Mouse (Mus musculus): ENCODE results near the gene Gm45213. TPM values are rescaled to one million over a fixed set of nuclear protein-coding genes. Genes with fewer than 3 reads are reported as not detected.

Gm45213 gene
- polyA plus RNA-seq, 1 experiment from 2014 or later, result not detected

DNA sequence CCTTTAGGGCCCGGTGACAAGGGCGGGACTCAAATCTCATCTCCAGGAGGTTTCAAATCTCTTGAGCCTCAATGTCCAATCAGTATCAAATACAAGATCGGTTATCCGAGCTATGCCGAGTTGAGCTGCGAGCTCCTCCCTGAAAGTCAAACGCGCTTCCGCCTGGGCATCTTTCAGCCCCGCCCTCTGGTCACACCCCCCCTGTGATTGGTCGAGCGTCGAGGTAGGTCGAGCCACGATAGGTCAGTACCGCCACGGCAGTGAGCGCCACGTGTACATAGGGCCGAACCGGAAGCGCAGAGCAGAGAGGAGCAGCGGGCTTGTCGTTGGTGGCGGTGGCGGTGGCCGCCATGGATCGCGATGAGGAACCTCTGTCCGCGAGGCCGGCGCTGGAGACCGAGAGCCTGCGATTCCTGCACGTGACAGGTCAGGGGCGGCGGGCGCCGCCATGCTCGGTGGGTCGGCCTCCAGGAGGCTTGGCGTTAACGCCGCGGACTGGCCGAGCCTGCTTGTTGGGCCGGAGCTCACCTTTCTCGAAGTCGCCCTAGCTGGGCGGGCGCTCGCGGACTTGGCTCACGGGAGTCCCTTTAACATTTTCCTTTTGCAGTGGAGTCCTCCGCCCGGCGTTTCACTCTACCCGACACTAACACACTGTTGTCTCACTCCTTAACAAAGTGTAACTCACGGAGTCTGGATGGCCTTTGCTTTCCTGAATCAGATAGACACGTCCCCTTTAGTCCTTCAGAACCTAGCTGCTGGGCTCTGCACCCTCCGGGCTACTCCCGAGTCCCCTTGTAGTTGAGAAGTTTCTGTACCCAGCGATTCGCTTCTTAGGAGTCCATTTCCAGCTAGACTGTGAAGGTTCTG lies 36.2 kb downstream of the Gm45213 start, which contains the start of gene Selenos:
Gene Selenos, plus strand, starts transcription at position 286 of the 867 bp plus-strand sequence.
- no peaks in the 10 kb centered on the region for H3K9me3 ChIP-seq (ENCODE audit: control insufficient read depth, low read length)
- peak within 1 kb of the TSS; percentile 84 for H3K4me2 ChIP-seq (ENCODE audit: low read depth, low read length)
- peak; percentile 100 for ATAC-seq
- H3K4me3 ChIP-seq (ENCODE audit: low read length), result peak within 1 kb of the TSS; percentile 82
- no peaks in the 10 kb centered on the region for H3K27me3 ChIP-seq (replicated peaks; ENCODE audit: control insufficient read depth, insufficient read depth, low read length)
- peak within 1 kb of the TSS; percentile 89 for H3K9ac ChIP-seq (ENCODE audit: low read depth, low read length)
- H3K36me3 ChIP-seq (ENCODE audit: control insufficient read depth, insufficient read depth, low read length), result peaks cover 19% of the 10 kb centered on the region; the same call in 1 of the 2 replicates
- H3K27ac ChIP-seq (ENCODE audit: low read length), result peak within 1 kb of the TSS; percentile 79
- WGBS, result under 1% methylated on average over 65 of the region's 65 CpGs
- H3K4me1 ChIP-seq (ENCODE audit: control insufficient read depth, insufficient read depth, low read length), result peaks cover 12% of the 10 kb centered on the region

DNA sequence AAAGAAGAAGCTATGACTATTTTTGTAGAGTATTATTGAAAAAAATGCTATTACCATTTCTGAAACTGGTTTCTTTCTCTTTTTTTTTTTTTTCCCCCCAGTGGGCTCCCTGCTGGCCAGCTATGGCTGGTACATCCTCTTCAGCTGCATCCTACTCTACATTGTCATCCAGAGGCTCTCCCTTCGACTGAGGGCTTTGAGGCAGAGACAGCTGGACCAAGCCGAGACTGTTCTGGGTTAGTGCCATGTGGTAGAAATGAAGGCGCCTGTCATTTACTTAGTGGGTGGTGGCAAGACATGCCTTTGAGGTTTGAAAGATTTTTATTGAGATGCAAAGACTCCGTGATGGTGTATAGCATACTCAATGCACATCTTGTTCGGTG lies 36.8 kb downstream of the Gm45213 start:
- H3K36me3 ChIP-seq (ENCODE audit: control insufficient read depth, insufficient read depth, low read length), result peaks cover 14% of the 10 kb centered on the region; the same call in 1 of the 2 replicates
- H3K4me1 ChIP-seq (ENCODE audit: control insufficient read depth, insufficient read depth, low read length), result peaks cover 12% of the 10 kb centered on the region
- no peaks in the 10 kb centered on the region for H3K27me3 ChIP-seq (replicated peaks; ENCODE audit: control insufficient read depth, insufficient read depth, low read length)
- no peak for ATAC-seq
- no peak overlapping the region; the same call in 1 of the 2 replicates for H3K27ac ChIP-seq (ENCODE audit: low read length)
- H3K4me2 ChIP-seq (ENCODE audit: low read depth, low read length), result peak overlapping the region; percentile 84
- H3K9ac ChIP-seq (ENCODE audit: low read depth, low read length), result peak overlapping the region; percentile 89
- H3K9me3 ChIP-seq (ENCODE audit: control insufficient read depth, low read length), result no peaks in the 10 kb centered on the region
- WGBS, result 41% methylated on average over 5 of the region's 5 CpGs
- H3K4me3 ChIP-seq (ENCODE audit: low read length), result peak overlapping the region; percentile 82

DNA sequence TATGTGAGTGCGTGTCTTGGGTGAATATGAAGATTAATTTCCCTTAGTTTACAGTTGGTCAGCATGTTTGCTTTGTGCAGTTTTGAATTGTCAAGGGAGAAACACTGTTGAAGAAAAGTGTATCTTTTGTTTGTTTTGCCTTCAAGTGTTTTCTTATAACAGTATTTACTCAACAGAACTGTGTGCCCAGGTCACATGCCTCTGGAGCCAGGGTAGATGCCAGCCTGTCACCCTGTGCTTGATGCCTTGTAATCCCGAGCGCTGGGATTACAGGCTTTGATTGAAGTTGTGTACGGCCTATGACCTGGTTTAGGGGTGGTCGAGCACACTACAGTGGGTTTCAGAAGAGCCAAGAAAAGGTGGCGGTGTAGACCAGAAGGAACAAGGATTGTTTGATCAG lies 40.4 kb downstream of the Gm45213 start:
- H3K27me3 ChIP-seq (replicated peaks; ENCODE audit: control insufficient read depth, insufficient read depth, low read length), result no peaks in the 10 kb centered on the region
- H3K4me3 ChIP-seq (ENCODE audit: low read length), result no peak overlapping the region
- no peak overlapping the region for H3K4me2 ChIP-seq (ENCODE audit: low read depth, low read length)
- no peak for ATAC-seq
- 88% methylated on average over 6 of the region's 6 CpGs for WGBS
- no peaks in the 10 kb centered on the region for H3K9me3 ChIP-seq (ENCODE audit: control insufficient read depth, low read length)
- no peak overlapping the region for H3K27ac ChIP-seq (ENCODE audit: low read length)
- peaks cover 7% of the 10 kb centered on the region; the same call in 1 of the 2 replicates for H3K4me1 ChIP-seq (ENCODE audit: control insufficient read depth, insufficient read depth, low read length)
- no peak overlapping the region for H3K9ac ChIP-seq (ENCODE audit: low read depth, low read length)
- peaks cover 24% of the 10 kb centered on the region for H3K36me3 ChIP-seq (ENCODE audit: control insufficient read depth, insufficient read depth, low read length)

DNA sequence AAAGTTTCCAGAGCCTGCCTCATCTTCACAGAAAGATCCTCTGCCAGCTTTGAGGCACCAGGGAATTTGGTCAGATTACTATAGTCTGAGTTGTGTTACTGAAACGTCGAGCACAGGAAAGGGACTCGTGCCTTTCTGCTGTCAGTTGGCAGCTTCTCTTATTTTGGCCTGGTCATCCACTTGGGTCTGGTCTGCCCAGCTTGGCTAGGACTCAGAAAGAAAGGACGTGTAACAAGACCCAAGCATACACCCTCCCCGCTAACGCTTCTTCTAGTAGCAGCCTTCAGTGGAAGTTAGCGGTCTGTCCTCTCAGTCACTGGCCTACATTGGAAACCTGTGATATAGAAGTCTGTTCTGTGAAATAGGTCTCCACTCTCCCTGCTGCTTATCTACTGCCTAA lies 41.1 kb downstream of the Gm45213 start:
- Histone ChIP-seq H3K4me2 (ENCODE audit: low read depth, low read length) (no peak overlapping the region), H3K27ac (ENCODE audit: low read length) (no peak overlapping the region), H3K9me3 (ENCODE audit: control insufficient read depth, low read length) (no peaks in the 10 kb centered on the region), H3K36me3 (ENCODE audit: control insufficient read depth, insufficient read depth, low read length) (peaks cover 25% of the 10 kb centered on the region), H3K27me3 (replicated peaks; ENCODE audit: control insufficient read depth, insufficient read depth, low read length) (no peaks in the 10 kb centered on the region), H3K9ac (ENCODE audit: low read depth, low read length) (no peak overlapping the region), H3K4me1 (ENCODE audit: control insufficient read depth, insufficient read depth, low read length) (peaks cover 7% of the 10 kb centered on the region; the same call in 1 of the 2 replicates), H3K4me3 (ENCODE audit: low read length) (no peak overlapping the region)
- no peak for ATAC-seq
- WGBS, result 82% methylated on average over 7 of the region's 7 CpGs

DNA sequence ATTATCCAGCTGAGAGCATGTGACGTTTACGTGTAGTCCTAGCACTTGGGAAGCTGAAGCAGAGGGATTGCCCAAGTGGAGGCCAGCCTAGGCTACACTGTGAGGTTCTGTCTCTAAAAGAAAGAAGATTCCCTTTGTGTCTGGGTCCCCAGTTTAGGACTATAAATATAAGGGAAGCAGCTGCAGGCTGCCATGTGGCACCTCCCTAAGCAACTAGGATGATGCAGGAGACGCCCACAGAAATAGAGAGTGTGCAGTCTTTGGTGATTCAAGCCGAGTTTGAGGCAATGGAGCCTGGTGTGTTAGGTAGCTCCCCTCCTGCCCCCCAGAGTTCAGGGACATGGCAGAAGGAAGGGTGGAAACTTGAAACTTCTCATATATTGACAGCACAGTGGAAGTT lies 44.2 kb downstream of the Gm45213 start:
- Histone ChIP-seq H3K4me3 (ENCODE audit: low read length) (no peak overlapping the region), H3K9me3 (ENCODE audit: control insufficient read depth, low read length) (no peaks in the 10 kb centered on the region), H3K9ac (ENCODE audit: low read depth, low read length) (no peak overlapping the region), H3K4me2 (ENCODE audit: low read depth, low read length) (no peak overlapping the region), H3K36me3 (ENCODE audit: control insufficient read depth, insufficient read depth, low read length) (peaks cover 27% of the 10 kb centered on the region), H3K27me3 (replicated peaks; ENCODE audit: control insufficient read depth, insufficient read depth, low read length) (no peaks in the 10 kb centered on the region), H3K27ac (ENCODE audit: low read length) (no peak overlapping the region), H3K4me1 (ENCODE audit: control insufficient read depth, insufficient read depth, low read length) (no peaks in the 10 kb centered on the region)
- 84% methylated on average over 4 of the region's 4 CpGs for WGBS
- ATAC-seq, result no peak

DNA sequence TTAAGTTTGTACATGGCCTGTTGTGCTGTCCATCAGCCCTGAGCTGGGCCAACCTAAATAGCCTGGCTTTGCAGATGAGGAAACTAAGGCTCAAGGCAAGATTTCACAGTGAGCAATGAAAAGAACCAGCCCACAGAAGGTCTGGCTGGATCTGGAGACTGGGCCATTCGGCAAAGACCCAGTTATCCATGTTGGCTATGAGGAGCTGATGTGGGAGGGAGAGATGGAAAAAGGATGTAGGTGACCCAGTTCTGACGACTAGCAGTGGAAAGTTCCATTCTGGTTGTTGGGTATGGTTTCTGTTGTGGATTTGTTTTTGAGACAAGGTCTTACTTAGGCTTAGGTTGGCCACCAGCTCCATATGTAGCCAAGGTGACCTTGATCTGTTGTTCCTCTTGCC lies 44.7 kb downstream of the Gm45213 start:
- no peak overlapping the region for H3K4me3 ChIP-seq (ENCODE audit: low read length)
- H3K4me2 ChIP-seq (ENCODE audit: low read depth, low read length), result no peak overlapping the region
- H3K4me1 ChIP-seq (ENCODE audit: control insufficient read depth, insufficient read depth, low read length), result no peaks in the 10 kb centered on the region
- no peak overlapping the region for H3K27ac ChIP-seq (ENCODE audit: low read length)
- peaks cover 27% of the 10 kb centered on the region for H3K36me3 ChIP-seq (ENCODE audit: control insufficient read depth, insufficient read depth, low read length)
- H3K9ac ChIP-seq (ENCODE audit: low read depth, low read length), result no peak overlapping the region
- H3K9me3 ChIP-seq (ENCODE audit: control insufficient read depth, low read length), result no peaks in the 10 kb centered on the region
- H3K27me3 ChIP-seq (replicated peaks; ENCODE audit: control insufficient read depth, insufficient read depth, low read length), result no peaks in the 10 kb centered on the region
- WGBS, result 87% methylated on average over 2 of the region's 2 CpGs
- no peak for ATAC-seq

DNA sequence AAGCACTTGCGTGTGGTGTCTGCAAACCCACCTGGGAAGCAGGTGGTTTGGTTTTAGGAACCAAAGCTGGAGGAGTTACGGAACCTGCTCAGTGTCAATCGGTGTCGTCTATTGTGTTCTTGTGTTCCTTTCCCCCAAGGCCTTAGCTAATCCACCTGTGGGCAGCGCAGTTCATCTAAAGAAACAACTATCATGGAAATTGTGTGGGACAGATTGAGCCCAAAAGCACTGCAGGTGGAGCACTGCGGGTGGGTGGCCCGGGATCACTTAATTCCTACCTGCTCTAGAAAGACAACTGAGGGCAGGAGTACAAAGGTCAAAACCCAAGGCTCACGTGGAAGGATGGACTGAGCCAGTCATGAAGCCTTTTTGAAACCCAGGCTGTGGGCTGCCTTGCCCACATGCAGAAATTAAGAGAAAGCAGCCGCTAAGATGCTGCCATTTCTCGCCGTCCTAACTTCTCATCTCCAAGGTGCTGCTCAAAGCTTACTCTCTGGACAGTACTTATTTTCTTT lies 47.3 kb downstream of the Gm45213 start:
- H3K36me3 ChIP-seq (ENCODE audit: control insufficient read depth, insufficient read depth, low read length), result peaks cover 16% of the 10 kb centered on the region; the same call in 1 of the 2 replicates
- H3K27me3 ChIP-seq (replicated peaks; ENCODE audit: control insufficient read depth, insufficient read depth, low read length), result no peaks in the 10 kb centered on the region
- WGBS, result 87% methylated on average over 11 of the region's 11 CpGs
- no peak overlapping the region for H3K4me2 ChIP-seq (ENCODE audit: low read depth, low read length)
- ATAC-seq, result no peak
- no peak overlapping the region for H3K27ac ChIP-seq (ENCODE audit: low read length)
- H3K4me1 ChIP-seq (ENCODE audit: control insufficient read depth, insufficient read depth, low read length), result no peaks in the 10 kb centered on the region
- H3K9me3 ChIP-seq (ENCODE audit: control insufficient read depth, low read length), result no peaks in the 10 kb centered on the region
- H3K4me3 ChIP-seq (ENCODE audit: low read length), result no peak overlapping the region
- no peak overlapping the region for H3K9ac ChIP-seq (ENCODE audit: low read depth, low read length)

DNA sequence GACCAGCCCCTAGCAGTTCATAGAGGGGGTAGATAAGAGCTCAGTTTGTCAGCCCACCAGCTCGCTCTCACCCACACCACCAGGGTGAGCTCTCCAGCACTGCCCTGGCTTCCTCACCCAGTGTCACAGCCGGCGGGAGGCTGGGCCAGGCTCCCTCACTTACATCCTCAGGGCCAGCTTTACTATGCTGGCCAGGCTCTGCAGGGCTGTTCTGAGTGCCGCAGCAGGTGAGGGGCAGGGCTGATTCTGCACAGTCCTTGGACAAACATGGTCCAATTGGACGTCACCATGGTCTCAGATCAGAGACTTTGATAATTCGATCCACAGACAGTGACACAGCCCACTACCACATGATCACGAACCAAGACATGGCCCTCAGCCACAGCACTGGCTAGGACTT lies 48.2 kb downstream of the Gm45213 start:
- peaks cover 16% of the 10 kb centered on the region; the same call in 1 of the 2 replicates for H3K36me3 ChIP-seq (ENCODE audit: control insufficient read depth, insufficient read depth, low read length)
- no peak for ATAC-seq
- WGBS, result 86% methylated on average over 7 of the region's 7 CpGs

DNA sequence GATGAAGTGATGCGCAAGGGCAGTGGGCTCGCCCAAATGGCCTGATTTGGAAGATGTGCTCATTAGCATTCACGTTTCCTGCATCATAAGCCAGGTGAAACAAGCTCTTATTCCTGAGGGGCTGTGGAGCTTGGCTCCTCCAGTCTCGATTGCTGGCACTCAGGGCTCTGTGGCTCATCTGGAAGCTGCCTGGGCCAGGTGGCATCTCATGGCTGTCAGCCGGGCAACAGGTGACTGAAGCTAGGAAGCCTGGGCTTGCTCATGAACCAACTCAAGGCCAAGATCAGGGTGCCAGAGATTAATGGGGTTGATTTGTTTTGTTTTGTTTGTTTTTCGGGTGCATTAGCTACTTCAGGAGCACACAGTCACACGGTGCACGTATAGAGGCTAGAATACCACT lies 49.3 kb downstream of the Gm45213 start:
- H3K36me3 ChIP-seq (ENCODE audit: control insufficient read depth, insufficient read depth, low read length), result peaks cover 8% of the 10 kb centered on the region; the same call in 1 of the 2 replicates
- H3K4me1 ChIP-seq (ENCODE audit: control insufficient read depth, insufficient read depth, low read length), result no peaks in the 10 kb centered on the region
- H3K4me2 ChIP-seq (ENCODE audit: low read depth, low read length), result no peak overlapping the region
- no peak overlapping the region for H3K4me3 ChIP-seq (ENCODE audit: low read length)
- no peaks in the 10 kb centered on the region for H3K9me3 ChIP-seq (ENCODE audit: control insufficient read depth, low read length)
- no peaks in the 10 kb centered on the region for H3K27me3 ChIP-seq (replicated peaks; ENCODE audit: control insufficient read depth, insufficient read depth, low read length)
- no peak overlapping the region for H3K27ac ChIP-seq (ENCODE audit: low read length)
- ATAC-seq, result no peak
- no peak overlapping the region for H3K9ac ChIP-seq (ENCODE audit: low read depth, low read length)
- WGBS, result 88% methylated on average over 8 of the region's 8 CpGs

More for the DNA sequence above, 48.2 kb downstream of the Gm45213 start:
- no peak overlapping the region for H3K4me3 ChIP-seq (ENCODE audit: low read length)
- H3K27me3 ChIP-seq (replicated peaks; ENCODE audit: control insufficient read depth, insufficient read depth, low read length), result no peaks in the 10 kb centered on the region
- no peak overlapping the region for H3K27ac ChIP-seq (ENCODE audit: low read length)
- no peaks in the 10 kb centered on the region for H3K9me3 ChIP-seq (ENCODE audit: control insufficient read depth, low read length)
- no peak overlapping the region for H3K4me2 ChIP-seq (ENCODE audit: low read depth, low read length)
- H3K4me1 ChIP-seq (ENCODE audit: control insufficient read depth, insufficient read depth, low read length), result no peaks in the 10 kb centered on the region
- no peak overlapping the region for H3K9ac ChIP-seq (ENCODE audit: low read depth, low read length)

Data from intestine, embryonic 16.5 days (tissue).